Mouse (Mus musculus): ENCODE measurements around the gene Naa20. TPM values are rescaled to one million over a fixed set of nuclear protein-coding genes. Genes with fewer than 3 reads are reported as not detected.

The Naa20 gene
- polyA plus RNA-seq, 2 experiments, result 29.9 to 70.2 TPM

DNA sequence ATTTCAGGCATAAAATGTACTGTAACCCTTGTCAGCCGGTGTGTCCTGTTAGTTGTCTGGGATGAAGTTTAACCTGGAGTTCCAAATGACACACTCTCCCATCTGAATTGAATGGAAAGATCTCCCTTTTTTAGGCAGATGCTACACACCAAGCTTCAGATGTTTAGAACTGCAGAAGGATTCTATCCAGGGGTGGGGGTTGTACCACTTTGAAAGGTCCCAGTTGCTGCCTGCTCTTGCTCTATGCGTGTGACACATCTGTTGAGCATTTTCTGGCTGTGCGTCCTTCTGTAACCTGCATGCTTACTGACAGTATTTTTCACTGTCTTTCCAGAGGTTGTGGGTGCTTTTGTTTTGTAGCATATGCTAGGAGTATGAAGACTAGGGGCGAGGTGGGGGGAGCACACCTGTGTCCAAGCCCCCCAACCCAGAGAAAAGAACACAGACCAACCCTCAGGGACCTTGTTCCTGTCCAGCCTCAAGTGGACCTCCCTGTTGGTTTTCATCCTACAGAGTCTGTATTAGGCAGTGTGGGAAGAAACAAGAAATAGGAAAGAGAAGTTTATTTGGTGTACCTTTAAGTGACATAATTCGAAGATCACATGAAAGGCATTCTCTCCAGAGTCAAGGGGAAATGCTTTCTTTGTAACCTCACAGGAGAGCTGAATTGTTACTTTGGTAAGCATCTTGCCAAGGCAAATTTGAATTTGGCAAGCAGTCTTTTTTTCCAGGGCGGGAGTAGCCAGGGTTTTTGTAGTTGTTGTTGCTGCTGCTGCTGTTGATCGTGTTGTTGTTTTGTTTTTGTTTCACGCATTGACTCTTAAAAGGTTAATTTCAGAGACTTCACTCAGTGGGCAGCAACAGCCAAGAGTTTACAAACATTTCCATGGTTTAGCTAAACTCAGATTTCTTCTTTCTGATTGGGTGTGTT, 40.4 kb upstream of the Naa20 start:
- Histone ChIP-seq H3K9ac (replicated peaks) (no peak overlapping the region), H3K36me3 (replicated peaks; ENCODE audit: control insufficient read depth, insufficient read depth, low read depth) (no peaks in the 10 kb centered on the region), H3K27me3 (ENCODE audit: control insufficient read depth, insufficient read depth, low read length) (no peaks in the 10 kb centered on the region), H3K9me3 (ENCODE audit: control insufficient read depth, low read length) (no peaks in the 10 kb centered on the region), H3K27ac (no peak overlapping the region), H3K4me3 (ENCODE audit: insufficient read depth in 1 of 2, low read depth in 2 of 2, low read length in 2 of 2) (no peak overlapping the region), H3K4me1 (replicated peaks; ENCODE audit: control insufficient read depth in 2 of 2, insufficient read depth in 2 of 2, low read length in 1 of 2) (0 out of 4 replicates have a peak, but pooled peaks cover 0 to 2% of the 10 kb centered on the region in 2 experiments), H3K4me2 (ENCODE audit: low read depth) (no peak overlapping the region; the same call in 1 of the 2 replicates)
- ATAC-seq (ENCODE audit: insufficient read depth) (no peak), DNase-seq (ENCODE audit: low read depth in 3 of 3, low spot score in 3 of 3) (no peak)
- WGBS (ENCODE audit: insufficient replicate concordance), result 60% methylated on average over 8 of the region's 8 CpGs
- no peak for TF ChIP-seq EP300 (IDR thresholded peaks at IDR 0.05; ENCODE audit: low read depth)
- TF ChIP-seq CTCF (IDR thresholded peaks at IDR 0.05; ENCODE audit: low read depth), result no peak

DNA sequence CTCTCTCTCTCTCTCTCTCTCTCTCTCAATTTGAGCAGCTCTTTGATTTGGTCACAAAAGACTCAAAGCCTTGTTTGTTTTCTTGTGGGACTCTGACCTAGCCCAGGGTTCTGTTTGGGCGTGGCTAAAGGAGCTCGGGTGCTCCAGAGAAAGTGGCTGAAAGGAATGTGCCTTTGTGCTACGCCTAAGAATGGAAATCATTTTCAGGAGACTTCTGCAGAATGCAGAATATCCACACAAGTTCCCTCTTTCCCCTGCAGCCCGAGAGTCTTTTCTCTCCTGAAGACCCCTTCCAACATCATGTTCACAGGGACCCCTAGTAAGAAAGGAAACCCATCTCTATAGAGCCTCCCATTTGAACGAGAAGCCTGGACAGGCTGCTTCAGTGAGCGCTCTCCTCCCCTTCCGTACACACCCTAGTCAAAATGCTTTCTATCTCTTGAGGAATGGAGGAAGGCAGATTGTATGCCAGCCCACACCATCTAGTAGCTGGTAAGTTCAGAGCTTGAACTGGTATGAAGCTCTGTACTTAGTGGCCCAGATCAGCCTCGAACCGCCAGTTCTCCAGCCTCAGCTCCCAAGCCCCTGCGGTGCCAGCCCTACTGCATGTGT, 39.6 kb upstream of the Naa20 start:
- no peak for ATAC-seq (ENCODE audit: insufficient read depth)
- Histone ChIP-seq H3K9ac (replicated peaks) (no peak overlapping the region), H3K9me3 (ENCODE audit: control insufficient read depth, low read length) (no peaks in the 10 kb centered on the region), H3K36me3 (replicated peaks; ENCODE audit: control insufficient read depth, insufficient read depth, low read depth) (no peaks in the 10 kb centered on the region), H3K4me2 (ENCODE audit: low read depth) (no peak overlapping the region), H3K27ac (no peak overlapping the region), H3K4me1 (replicated peaks; ENCODE audit: control insufficient read depth in 2 of 2, insufficient read depth in 2 of 2, low read length in 1 of 2) (0 out of 4 replicates have a peak, but pooled peaks cover 0 to 2% of the 10 kb centered on the region in 2 experiments), H3K4me3 (ENCODE audit: insufficient read depth in 1 of 2, low read depth in 2 of 2, low read length in 2 of 2) (no peak overlapping the region), H3K27me3 (ENCODE audit: control insufficient read depth, insufficient read depth, low read length) (no peaks in the 10 kb centered on the region)
- no peak for TF ChIP-seq CTCF (IDR thresholded peaks at IDR 0.05; ENCODE audit: low read depth)
- TF ChIP-seq EP300 (IDR thresholded peaks at IDR 0.05; ENCODE audit: low read depth), result no peak
- WGBS (ENCODE audit: insufficient replicate concordance), result 55% methylated on average over 10 of the region's 10 CpGs
- DNase-seq (ENCODE audit: low read depth in 3 of 3, low spot score in 3 of 3), result no peak

DNA sequence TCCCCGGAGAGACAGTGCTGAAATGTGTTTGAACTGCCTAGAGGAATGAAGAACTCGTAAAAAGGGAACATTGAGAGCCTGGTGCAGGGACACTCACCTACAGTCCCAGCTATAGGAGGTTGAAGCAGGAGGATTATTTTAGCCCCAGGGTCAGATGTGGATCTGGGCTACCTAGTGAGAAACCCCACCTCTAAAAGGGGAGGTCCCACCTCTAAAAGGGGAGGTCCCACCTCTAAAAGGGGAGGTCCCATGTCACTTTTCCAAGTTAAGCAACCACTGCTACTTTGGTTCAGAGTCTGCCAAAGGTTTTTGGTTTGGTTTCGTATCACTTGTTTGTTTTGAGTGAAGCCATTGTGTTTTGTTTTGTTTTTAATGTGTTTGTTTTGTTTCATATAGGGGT, 36.6 kb upstream of the Naa20 start:
- ATAC-seq (ENCODE audit: insufficient read depth) (no peak), DNase-seq (ENCODE audit: low read depth in 3 of 3, low spot score in 3 of 3) (no peak)
- Histone ChIP-seq H3K36me3 (replicated peaks; ENCODE audit: control insufficient read depth, insufficient read depth, low read depth) (no peaks in the 10 kb centered on the region), H3K9ac (replicated peaks) (no peak overlapping the region), H3K27me3 (ENCODE audit: control insufficient read depth, insufficient read depth, low read length) (no peaks in the 10 kb centered on the region), H3K9me3 (ENCODE audit: control insufficient read depth, low read length) (no peaks in the 10 kb centered on the region), H3K4me1 (replicated peaks; ENCODE audit: control insufficient read depth in 2 of 2, insufficient read depth in 2 of 2, low read length in 1 of 2) (0 out of 4 replicates have a peak, but pooled peaks cover 0 to 2% of the 10 kb centered on the region in 2 experiments), H3K4me2 (ENCODE audit: low read depth) (no peak overlapping the region), H3K4me3 (ENCODE audit: insufficient read depth in 1 of 2, low read depth in 2 of 2, low read length in 2 of 2) (no peak overlapping the region), H3K27ac (no peak overlapping the region)
- 60% methylated on average over 3 of the region's 3 CpGs for WGBS (ENCODE audit: insufficient replicate concordance)
- TF ChIP-seq EP300 (IDR thresholded peaks at IDR 0.05; ENCODE audit: low read depth) (no peak), CTCF (IDR thresholded peaks at IDR 0.05; ENCODE audit: low read depth) (no peak)

DNA sequence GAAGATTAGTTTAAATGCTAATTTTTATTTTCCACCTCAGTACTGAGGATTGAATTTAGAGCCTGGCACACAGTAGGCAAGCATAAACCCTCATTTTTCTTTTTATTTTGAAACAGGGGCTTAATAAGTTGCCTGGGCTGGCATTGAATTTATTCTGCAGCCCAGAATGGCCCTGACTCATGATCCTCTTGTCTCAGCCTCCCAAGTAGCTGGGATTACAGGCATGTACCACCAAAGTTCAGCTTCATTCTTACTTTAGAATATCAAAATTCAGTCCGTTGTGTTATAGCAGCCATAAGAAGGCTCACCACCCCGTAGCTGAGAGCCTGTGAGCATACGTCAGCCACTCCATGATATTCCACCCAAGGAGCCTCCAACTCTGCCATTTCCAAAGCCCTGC, 35.7 kb upstream of the Naa20 start:
- no peak overlapping the region for H3K9ac ChIP-seq (replicated peaks)
- ATAC-seq (ENCODE audit: insufficient read depth) (no peak), DNase-seq (ENCODE audit: low read depth in 3 of 3, low spot score in 3 of 3) (no peak)
- no peak overlapping the region for H3K4me3 ChIP-seq (ENCODE audit: insufficient read depth in 1 of 2, low read depth in 2 of 2, low read length in 2 of 2)
- H3K9me3 ChIP-seq (ENCODE audit: control insufficient read depth, low read length), result no peaks in the 10 kb centered on the region
- H3K36me3 ChIP-seq (replicated peaks; ENCODE audit: control insufficient read depth, insufficient read depth, low read depth), result no peaks in the 10 kb centered on the region
- no peaks in the 10 kb centered on the region for H3K27me3 ChIP-seq (ENCODE audit: control insufficient read depth, insufficient read depth, low read length)
- WGBS (ENCODE audit: insufficient replicate concordance), result 73% methylated on average over 3 of the region's 3 CpGs
- no peak overlapping the region for H3K4me2 ChIP-seq (ENCODE audit: low read depth)
- H3K27ac ChIP-seq, result no peak overlapping the region
- TF ChIP-seq EP300 (IDR thresholded peaks at IDR 0.05; ENCODE audit: low read depth) (no peak), CTCF (IDR thresholded peaks at IDR 0.05; ENCODE audit: low read depth) (no peak)
- 0 out of 4 replicates have a peak, but pooled peaks cover 0 to 2% of the 10 kb centered on the region in 2 experiments for H3K4me1 ChIP-seq (replicated peaks; ENCODE audit: control insufficient read depth in 2 of 2, insufficient read depth in 2 of 2, low read length in 1 of 2)
